Mouse (Mus musculus) ES-E14 (cell line): ENCODE data around the gene Neil1. TPM values are rescaled to one million over a fixed set of nuclear protein-coding genes. Genes with fewer than 3 reads are reported as not detected.

Source experiments
- DNase-seq: peaks from one replicate; pipeline ENCODE4 v3.0.0-alpha.2; 2013; ENCODE audit warnings: low read depth, low spot score
- H3K27ac ChIP-seq: 2 replicates; pipeline ENCODE4 v1.5.1; 2012; ENCODE audit warnings: low read depth, mild to moderate bottlenecking, low read length, moderate library complexity, mixed read lengths; ENCODE audit not compliant: poor library complexity, insufficient read depth, severe bottlenecking
- H3K36me3 ChIP-seq: 2 replicates; pipeline ENCODE4 v1.6.1; 2012; ENCODE audit warnings: mild to moderate bottlenecking, low read length, moderate library complexity, mixed read lengths; ENCODE audit not compliant: control insufficient read depth, poor library complexity, insufficient read depth, severe bottlenecking
- H3K4me1 ChIP-seq, 2 experiments: fragments of 150-350 bp in 1 of 2; sonication (generic) in 1 of 2; 2 replicates each; pipeline ENCODE4 v1.6.1; 2012; ENCODE audit warnings: low read length in 2 of 2, mild to moderate bottlenecking in 1 of 2, mixed read lengths in 1 of 2; ENCODE audit not compliant: control insufficient read depth in 2 of 2, insufficient read depth in 2 of 2, poor library complexity in 1 of 2
- H3K4me3 ChIP-seq, 2 experiments: fragments of 150-350 bp in 1 of 2; sonication (generic) in 1 of 2; 2 replicates each; pipeline ENCODE4 v1.5.1; 2012; ENCODE audit warnings: low read length in 2 of 2, low read depth in 1 of 2, mild to moderate bottlenecking in 1 of 2, mixed read lengths in 1 of 2; ENCODE audit not compliant: insufficient read depth in 1 of 2, poor library complexity in 1 of 2, severe bottlenecking in 1 of 2
- H3K9ac ChIP-seq: 2 replicates; pipeline ENCODE4 v1.6.1; 2012; ENCODE audit warnings: low read depth, mild to moderate bottlenecking, low read length, mixed read lengths; ENCODE audit not compliant: poor library complexity, insufficient read depth, severe bottlenecking
- H3K9me3 ChIP-seq: fragments of 150-350 bp; sonication (generic); 2 replicates; pipeline ENCODE4 v1.6.1; 2012; ENCODE audit warnings: low read depth, mild to moderate bottlenecking, low read length; ENCODE audit not compliant: control insufficient read depth, insufficient read depth
- CHD2 ChIP-seq: IDR thresholded peaks from 2 replicates; pipeline ENCODE4 v1.6.1; 2014; ENCODE audit warnings: mild to moderate bottlenecking, low read depth, low read length, inconsistent platforms
- HCFC1 ChIP-seq: IDR thresholded peaks from 2 replicates; pipeline ENCODE4 v1.6.1; 2012; ENCODE audit warnings: low read length, inconsistent platforms, borderline replicate concordance; ENCODE audit not compliant: insufficient read depth
- MAFK ChIP-seq: IDR thresholded peaks from 2 replicates; pipeline ENCODE4 v1.6.1; 2014; ENCODE audit warnings: mild to moderate bottlenecking, low read depth, low read length, inconsistent platforms; ENCODE audit not compliant: insufficient read depth
- ZC3H11A ChIP-seq: IDR thresholded peaks from 2 replicates; pipeline ENCODE4 v1.6.1; 2012; ENCODE audit warnings: low read depth, mild to moderate bottlenecking, inconsistent platforms, low read length, borderline replicate concordance
- ZNF384 ChIP-seq: IDR thresholded peaks from 2 replicates; pipeline ENCODE4 v1.6.1; 2012; ENCODE audit warnings: low read depth, low read length, inconsistent platforms
- in situ Hi-C, 2 experiments: fragments of 600-800 bp; cut with MboI; formaldehyde crosslinking; loops; one replicate each; pipeline ENCODE4 v1.15.1; 2025; ENCODE audit warnings: low sequenced_read_pairs in 2 of 2, inconsistent platforms in 1 of 2; ENCODE audit not compliant: unreplicated experiment in 2 of 2
- total RNA-seq: library from RNA; depleted of rRNA; stranded (reverse); fragments of 300-350 nt; gene quantifications from 2 replicates; pipeline ENCODE4 v1.2.3, GENCODE M21; 2012

Neil1 gene
- total RNA-seq, 1 experiment: 4.4 TPM

- Histone ChIP-seq H3K9me3 (no peaks in the 10 kb centered on the region), H3K4me3 (no peak overlapping the region), H3K36me3 (peaks cover 68% of the 10 kb centered on the region), H3K27ac (no peak overlapping the region), H3K9ac (no peak overlapping the region), H3K4me1 (peaks cover 0 to 3% of the 10 kb centered on the region in 2 experiments; a peak in 1 of 4 replicates)
- no peak for DNase-seq
- no peak for TF ChIP-seq ZNF384
- TF ChIP-seq CHD2: no peak
- in situ Hi-C loops: no loop called here
Measured at GRCm38 (mm10) chr9:57138507-57138906, 9.6 kb downstream of the Neil1 start.

GRCm38 (mm10) chr9:57137777-57138176 lies 10.3 kb downstream of the Neil1 start:
- H3K4me3 ChIP-seq: no peak overlapping the region
- no peak for TF ChIP-seq ZC3H11A
- peaks cover 0 to 3% of the 10 kb centered on the region in 2 experiments; a peak in 1 of 4 replicates for H3K4me1 ChIP-seq
- no peaks in the 10 kb centered on the region for H3K9me3 ChIP-seq
- in situ Hi-C loops: no loop called here
- H3K27ac ChIP-seq: no peak overlapping the region
- no peak overlapping the region for H3K9ac ChIP-seq
- peaks cover 62% of the 10 kb centered on the region for H3K36me3 ChIP-seq
- DNase-seq: no peak

DNA sequence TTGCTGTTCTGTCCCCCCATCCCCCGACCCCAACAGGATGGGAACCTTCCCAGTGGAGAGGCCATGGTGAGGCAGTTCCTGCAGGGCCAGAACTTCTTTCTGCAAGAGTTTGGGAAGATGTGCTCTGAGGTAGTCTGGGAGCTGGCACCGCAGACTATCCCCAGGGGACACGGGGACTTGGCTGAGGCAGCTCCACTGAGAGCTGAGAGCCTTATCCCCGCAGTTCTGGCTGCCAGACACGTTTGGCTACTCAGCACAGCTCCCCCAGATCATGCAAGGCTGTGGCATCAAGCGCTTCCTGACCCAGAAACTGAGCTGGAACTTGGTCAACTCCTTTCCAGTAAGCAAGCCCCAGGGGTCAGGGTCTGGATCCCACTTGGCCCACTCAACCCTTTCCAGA lies 10.9 kb downstream of the Neil1 start:
- Histone ChIP-seq H3K4me1 (peaks cover 0 to 3% of the 10 kb centered on the region in 2 experiments; a peak in 1 of 4 replicates), H3K27ac (no peak overlapping the region), H3K4me3 (no peak overlapping the region), H3K9me3 (no peaks in the 10 kb centered on the region), H3K9ac (no peak overlapping the region), H3K36me3 (peaks cover 59% of the 10 kb centered on the region)
- TF ChIP-seq MAFK: no peak
- TF ChIP-seq ZNF384: no peak
- TF ChIP-seq ZC3H11A: no peak
- TF ChIP-seq CHD2: no peak
- TF ChIP-seq HCFC1: no peak
- DNase-seq: no peak
- in situ Hi-C loops: no loop called here

DNA sequence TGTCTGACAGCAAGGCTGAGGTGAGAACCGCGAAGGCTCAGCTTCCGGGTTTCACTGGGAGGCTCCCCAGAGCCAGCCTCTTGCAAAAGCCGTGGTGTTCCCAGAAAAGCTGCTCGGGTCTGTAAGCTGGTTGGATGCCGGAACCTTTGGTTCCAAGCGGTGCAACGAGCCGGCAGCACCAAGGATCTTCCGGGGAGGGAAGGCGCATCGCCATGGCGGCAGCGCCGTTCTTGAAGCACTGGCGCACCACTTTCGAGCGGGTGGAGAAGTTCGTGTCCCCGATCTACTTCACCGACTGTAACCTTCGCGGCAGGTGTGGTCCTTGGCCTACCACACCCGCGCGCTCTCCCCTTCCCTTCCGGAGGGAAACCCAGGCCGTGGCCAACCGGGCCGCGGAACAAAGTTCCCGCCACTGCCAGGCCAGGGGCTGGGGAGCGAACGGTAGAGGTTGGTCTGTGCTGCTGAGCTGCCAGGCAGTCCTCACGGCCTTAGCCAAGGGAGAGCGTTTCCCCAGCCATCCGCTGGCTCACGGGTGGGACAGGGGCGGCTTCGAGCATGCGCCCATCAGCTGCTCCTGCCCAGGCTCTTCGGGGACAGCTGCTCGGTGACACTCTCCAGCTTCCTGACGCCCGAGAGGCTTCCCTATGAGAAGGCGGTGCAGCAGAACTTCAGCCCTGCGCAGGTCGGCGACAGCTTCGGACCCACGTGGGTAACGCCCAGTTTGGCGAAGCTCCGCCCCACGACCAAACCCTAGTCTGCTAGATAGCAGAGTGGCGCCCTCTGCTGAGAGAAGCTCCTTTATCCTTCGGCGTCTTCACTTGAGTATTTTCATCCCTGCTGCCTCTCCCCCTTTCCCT lies 17.3 kb downstream of the Neil1 start, which contains the start of gene Man2c1:
Man2c1 (plus strand) TSS at position 114 of the 857 bp plus-strand sequence.
- in situ Hi-C loops: no loop called here
- peaks cover 7% of the 10 kb centered on the region for H3K36me3 ChIP-seq

More for the DNA sequence above, 17.3 kb downstream of the Neil1 start, which contains the start of gene Man2c1:
- TF ChIP-seq ZNF384 (no peak), HCFC1 (peak; percentile 82), CHD2 (peak; percentile 57; the same call in 1 of the 2 replicates), MAFK (no peak), ZC3H11A (peak; percentile 37; the same call in 1 of the 2 replicates)
- Histone ChIP-seq H3K4me3 (peak within 1 kb of the TSS; percentile 83 to 85), H3K4me1 (peaks cover 0 to 1% of the 10 kb centered on the region in 2 experiments; a peak in 1 of 4 replicates), H3K27ac (peak within 1 kb of the TSS; percentile 81), H3K9me3 (no peaks in the 10 kb centered on the region), H3K9ac (peak within 1 kb of the TSS; percentile 91)
- DNase-seq: peak; percentile 96
